Mouse (Mus musculus) thymus, adult 2 months (tissue): ENCODE measurements at regions not wholly inside any gene's neighbourhood (a gene's known extent, or its start where the extent isn't known, plus 50 kb on each side); places are given as distances from the start of the nearest gene placed in this dataset.

Source experiments
- CTCF ChIP-seq: fragments of 200-500 bp; IDR thresholded peaks from 2 replicates; pipeline ENCODE4 v1.5.1; 2012; ENCODE audit warnings: mild to moderate bottlenecking, control low read depth, low read length, moderate library complexity, borderline replicate concordance; ENCODE audit not compliant: control insufficient read depth, poor library complexity, insufficient read depth; ENCODE audit errors: extremely low read depth
- POLR2A ChIP-seq: fragments of 200-500 bp; IDR thresholded peaks from 2 replicates; pipeline ENCODE4 v1.6.1; 2012; ENCODE audit warnings: mild to moderate bottlenecking, low read length, control low read depth, moderate library complexity; ENCODE audit not compliant: control insufficient read depth, poor library complexity, insufficient read depth; ENCODE audit errors: extremely low read depth

- no peak for TF ChIP-seq POLR2A
- TF ChIP-seq CTCF: no peak
Measured at GRCm38 (mm10) chr13:99079331-99079761, 95.0 kb upstream of the 1700024P04Rik start.
